Mouse (Mus musculus) ovary, postnatal 36 days (tissue): Measurements from ENCODE around the gene Myh3.

Experiments used
- DNase-seq: peaks from one replicate; pipeline ENCODE4 v3.0.0; 2022; ENCODE audit warnings: low spot score, mixed read lengths

The Myh3 gene

DNA sequence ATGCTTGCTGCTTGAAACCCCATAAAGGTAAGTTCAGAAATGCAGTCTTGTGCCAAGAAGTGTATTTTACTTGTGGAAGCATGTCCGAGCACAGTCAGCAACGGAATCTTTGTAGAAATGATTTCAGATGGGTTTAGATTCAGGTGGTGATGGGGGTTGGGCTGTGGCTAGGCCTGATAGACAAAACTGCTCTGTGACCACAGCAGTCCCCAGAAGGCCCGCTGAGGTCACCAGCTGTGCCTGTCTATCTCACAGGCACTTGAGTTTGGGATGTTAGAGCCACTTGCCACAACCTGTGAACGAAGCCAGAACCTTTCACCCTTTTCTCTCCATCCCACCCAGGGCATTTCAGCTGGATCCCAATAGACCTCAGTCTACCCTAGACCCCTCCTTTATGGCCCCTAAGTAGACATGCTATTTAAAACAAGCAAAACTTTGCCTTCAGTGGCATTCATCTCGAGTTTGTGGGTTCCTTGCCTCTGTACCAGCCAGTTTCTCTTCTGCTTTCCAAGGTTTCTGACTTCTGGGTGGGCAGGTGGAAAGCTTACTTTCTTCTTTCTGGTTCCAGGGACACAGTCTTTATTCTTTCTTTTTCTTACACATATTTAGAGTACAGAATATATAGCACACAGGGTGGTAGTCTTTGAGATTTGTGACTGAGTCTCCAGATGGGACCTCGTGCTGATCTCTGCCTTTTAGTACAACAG, 66.6 kb downstream of the Myh3 start:
- no peak for DNase-seq

- DNase-seq = no peak
These were observed 67.6 kb downstream of the Myh3 start for GRCm38 (mm10) chr11:67145482-67146408.

- DNase-seq = no peak
These were observed 68.5 kb downstream of the Myh3 start for GRCm38 (mm10) chr11:67146409-67147282.

DNA sequence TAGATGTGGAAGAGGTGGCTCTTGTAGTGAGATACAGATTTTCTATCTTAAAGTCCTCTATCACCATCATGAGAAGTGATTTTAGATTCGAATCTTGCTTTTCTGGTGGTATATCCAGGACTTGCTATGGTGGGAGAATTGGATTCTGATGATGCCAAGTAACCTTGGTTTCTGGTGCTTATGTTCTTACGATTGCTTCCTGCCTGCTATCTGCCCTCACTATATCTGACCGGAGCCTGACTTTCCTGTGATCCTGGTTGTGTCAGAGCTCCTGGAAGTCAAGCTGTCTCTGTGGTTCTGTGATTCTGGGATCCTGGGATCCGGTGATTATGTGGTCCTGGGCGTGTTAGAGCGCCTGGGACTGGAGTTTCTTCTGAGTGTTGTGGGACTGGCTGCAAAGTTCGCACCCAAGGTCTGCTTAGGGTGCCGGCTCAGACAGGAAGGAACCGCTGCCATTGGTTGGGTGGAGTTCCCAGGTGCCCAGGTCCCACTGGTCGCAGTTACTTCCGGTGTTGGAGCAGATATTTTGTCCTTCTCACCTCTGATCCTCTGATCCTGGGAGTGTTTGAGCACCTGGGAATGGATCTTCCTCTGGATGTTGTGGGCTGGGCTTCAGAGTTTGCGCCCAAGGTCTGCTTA, 69.3 kb downstream of the Myh3 start:
- DNase-seq = no peak

DNA sequence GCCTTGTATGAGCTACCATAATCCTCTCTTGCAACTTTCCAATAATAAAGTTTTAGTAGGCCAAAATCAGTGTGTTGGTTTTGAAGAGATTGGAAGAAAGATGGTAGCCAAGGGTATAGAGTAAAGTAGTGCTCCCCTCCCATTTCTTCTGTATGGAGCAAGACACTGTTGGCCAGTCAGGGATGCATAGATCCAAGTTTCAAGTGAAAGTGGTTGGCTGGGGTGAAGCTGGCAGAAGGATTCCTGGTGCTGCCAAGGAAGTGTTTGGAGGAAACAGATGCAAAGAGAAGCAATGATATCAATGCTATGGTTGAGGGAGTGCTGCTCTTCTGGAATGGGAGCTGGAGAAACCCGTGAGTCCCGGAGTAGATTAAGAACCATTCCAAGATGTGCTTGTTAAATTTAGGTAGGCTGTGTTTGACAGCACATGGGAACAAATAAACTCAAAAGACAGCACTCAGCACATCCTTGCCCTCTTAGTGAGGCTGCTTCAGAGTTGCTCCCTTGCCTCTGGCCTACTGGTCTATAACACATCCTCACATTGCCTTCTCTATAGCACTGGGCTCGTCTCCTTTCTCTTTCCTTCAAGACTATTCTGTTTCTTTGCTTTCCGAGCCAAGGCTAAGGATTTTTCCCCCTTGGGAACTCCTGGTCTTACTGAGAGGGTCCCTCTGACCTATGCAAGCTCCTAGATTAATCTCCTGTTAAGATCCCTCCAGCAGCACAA, 70.3 kb downstream of the Myh3 start:
- no peak for DNase-seq

DNA sequence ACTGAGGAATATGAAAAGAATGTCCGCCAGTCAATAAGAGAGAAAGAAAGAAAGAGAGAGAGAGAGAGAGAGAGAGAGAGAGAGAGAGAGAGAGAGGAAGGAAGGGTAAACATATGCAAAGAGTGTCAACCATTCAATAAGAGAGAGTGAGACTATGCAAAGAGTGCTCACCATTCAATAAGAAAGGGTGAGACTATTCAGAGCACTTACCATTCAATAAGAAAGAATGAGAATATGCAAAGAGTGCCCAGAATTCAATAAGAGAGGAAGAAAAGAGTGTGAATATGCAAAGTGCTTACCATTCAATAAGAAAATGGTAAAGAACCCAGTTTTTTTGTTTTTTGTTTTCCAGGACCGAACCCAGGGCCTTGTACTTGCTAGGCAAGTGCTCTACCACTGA, 72.1 kb downstream of the Myh3 start:
- DNase-seq = no peak

DNA sequence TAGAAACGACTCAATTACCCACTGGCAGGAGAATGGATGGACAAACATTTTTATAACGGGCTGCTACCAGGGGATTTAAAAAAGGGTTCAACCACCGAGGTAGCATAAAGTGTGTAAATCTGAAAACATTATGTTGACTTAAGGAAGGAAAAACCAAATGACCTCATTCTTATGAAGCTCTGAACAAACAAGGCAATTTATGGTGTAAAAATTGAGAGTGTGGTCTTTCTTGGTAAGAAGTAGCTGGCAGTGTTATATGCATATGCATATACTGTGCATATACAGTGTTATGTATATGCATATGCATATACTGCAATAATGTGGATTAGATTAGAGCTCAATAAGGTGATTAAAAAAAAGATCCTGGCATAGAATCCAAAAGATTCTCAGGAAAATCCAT, 73.1 kb downstream of the Myh3 start:
- DNase-seq = no peak
